Mouse (Mus musculus): ENCODE results near the gene Sars2.

Gene Sars2

DNA sequence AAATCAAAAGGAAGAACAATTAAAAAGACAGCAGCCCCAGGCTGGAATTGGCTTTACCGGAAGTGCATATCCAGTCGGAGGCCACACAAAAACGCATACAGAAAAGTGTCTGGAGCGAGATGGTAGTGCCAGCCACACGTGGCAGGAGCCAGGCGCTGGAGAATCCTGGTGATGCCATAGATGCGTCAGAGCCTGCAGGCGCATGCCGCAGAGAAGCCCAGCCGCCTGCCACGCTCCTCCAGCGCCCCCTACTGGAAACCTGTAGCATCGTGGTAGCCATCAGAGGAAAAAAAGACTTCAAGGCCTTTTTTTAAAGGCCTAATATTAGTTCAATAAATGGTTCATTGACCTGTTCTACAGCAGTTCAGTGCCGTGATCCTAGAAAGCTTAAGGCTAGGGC lies 15.2 kb upstream of the Sars2 start:
- in situ Hi-C loops (cut with MseI, MboI): no loop called here

DNA sequence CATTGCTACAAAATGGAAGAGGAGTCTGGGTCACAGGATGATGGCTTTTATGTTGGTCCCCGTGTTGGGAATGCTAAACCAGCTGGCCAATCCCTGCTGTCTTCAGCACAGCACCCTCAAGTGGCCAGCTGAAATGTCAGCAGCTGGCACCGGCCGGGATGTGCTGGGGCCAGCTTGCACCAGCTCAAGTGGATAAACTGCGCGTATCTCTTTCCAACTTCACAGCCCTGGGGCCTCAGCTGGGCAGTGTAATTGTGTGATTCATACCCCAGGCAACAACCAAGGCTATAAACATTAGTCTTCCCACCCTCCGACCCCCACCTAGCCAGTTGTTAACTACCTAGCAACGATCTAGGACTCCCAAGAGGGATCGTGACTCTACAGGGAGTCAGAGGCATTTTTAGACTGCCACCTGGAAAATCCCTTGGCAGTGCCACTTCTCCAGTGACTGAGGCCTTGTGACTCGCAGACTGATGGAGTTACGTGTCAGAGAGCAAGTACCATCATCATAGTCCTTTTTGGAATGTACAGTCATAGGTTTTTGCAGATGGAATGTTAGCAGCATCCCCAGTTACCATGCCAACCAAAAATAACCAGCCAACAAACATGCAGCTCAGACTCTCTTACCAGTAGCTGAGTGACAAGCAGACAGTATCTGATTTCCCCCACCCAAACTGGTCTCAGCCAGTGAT lies 14.0 kb upstream of the Sars2 start:
- in situ Hi-C loops (cut with MseI, MboI): no loop called here

DNA sequence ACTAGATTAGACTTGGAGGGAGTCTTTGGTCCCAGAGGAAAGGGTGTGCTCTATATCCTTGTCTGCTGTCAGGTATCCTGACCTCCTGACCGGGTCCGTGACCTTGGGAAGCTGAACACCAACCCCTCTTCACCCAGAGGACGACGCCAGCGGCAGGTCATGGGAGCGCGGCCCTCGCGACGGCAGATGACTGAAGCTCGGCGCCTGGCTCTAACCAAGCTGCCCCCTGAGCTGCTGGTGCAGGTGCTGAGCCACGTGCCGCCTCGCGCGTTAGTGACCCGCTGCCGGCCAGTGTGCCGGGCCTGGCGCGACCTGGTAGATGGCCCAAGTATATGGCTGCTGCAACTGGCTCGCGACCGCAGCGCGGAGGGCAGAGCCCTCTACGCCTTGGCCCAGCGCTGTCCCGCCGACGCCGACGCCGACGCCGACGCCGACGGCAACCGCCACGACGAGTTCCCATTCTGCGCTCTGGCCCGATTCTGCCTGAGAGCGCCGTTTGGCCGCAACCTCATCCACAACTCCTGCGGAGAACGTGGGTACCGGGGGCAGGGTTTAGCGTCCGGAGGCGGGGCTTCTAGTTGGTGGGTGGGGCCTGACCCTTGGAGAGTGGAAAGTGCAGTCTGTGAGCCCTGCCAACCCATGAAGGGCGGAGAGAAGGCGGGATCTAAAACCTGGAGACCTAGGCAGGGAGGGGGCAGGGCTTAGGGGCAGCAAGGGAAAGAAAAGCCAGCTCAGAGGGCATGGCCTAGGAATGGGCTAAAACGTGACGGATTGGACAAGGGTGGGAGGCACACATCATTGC lies 9.2 kb upstream of the Sars2 start:
- in situ Hi-C loops (cut with MseI, MboI): no loop called here

DNA sequence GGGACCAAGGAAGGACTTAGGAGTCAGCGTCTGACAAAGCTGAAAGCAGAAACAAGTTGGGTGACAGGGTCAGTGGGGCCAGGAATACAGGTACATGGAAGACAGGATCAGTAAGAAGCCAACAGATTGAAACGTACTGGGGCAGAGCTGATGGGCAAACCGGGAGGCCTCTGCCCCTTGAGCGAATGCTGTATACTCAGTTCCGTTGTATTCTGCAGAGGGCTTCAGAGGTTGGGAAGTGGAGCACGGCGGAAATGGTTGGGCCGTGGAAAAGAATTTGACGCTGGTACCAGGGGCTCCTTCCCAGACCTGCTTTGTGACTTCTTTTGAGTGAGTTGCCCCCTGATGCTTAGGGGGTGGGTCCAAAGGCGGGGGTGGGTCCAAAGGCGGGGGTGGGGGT lies 8.6 kb upstream of the Sars2 start:
- in situ Hi-C loops (cut with MseI, MboI): no loop called here

DNA sequence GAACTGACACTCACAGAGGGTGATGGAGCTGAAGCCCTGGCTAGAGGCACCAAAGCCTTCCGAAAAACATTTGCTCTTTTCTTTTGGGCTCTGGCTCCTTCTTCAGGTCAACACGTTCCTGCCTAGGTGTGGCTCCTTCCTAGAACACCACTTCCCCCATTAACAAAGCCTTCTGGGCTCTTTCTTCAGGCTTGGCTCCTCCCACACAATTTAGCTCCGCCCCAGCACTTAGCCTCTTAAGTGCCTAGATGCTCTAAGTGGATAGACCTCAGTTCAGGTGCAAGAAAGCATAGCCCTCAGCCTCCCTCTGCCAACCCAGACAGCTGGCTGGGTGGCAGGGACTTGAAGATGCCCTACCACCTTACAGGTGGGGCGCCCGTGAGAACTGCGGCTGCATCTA lies 6.1 kb upstream of the Sars2 start:
- in situ Hi-C loops (cut with MseI, MboI): no loop called here

DNA sequence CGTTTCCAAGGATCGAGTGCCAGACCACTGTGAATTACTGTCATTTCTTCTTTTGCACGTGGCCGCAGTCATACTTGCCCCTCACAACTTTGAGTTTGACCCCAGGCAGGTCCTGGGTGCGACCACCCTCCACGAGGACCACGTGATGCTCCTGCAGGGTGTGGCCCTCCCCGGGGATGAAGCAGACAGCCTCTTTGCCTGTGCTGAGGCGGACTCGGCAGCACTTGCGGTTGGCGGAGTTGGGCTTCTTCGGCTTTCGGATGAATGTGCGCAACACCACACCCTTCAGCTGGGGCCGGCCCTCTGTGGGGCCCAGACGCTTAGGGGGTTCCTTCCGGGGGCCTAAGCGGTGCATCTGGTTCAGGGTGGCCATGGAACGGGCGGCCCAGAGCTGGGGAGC lies 2.0 kb upstream of the Sars2 start:
- in situ Hi-C loops (cut with MseI, MboI): no loop called here

DNA sequence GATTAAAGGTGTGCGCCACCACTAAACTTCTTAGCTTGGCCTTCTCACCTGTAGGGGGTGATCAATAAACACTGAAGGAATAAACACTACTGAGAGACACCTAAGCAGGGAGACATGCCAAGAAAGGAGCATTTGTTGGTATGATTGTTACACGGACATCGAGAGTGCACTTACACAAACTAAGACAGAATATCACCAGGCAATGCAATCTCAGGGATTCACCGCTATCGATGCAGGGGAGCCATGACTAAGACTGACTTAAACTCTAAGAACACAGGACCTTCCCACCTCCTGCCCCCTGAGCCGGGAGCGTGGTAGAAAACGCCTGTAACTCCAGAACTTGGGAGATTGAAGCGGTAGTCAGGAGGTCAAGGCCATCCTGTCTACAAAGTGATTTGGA lies 843 bp upstream of the Sars2 start:
- in situ Hi-C loops (cut with MseI, MboI): no loop called here

DNA sequence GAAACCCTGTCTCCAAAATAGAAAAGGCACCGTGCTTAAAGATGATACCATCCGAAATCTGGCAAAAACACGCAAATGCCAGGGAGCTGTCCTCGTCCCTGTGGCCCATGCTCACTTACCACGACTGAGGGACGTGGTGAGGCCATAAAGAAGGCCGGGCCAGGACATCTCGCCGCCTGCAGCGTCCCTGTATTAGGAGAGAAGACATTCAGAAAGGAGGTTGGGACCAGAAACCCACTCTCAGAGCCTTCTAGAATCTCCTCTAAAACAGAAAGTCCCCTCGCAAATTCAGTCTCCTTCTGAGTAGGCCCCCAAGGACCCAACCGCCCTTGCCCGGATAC lies 454 bp upstream of the Sars2 start:
- in situ Hi-C loops (cut with MseI, MboI): no loop called here

DNA sequence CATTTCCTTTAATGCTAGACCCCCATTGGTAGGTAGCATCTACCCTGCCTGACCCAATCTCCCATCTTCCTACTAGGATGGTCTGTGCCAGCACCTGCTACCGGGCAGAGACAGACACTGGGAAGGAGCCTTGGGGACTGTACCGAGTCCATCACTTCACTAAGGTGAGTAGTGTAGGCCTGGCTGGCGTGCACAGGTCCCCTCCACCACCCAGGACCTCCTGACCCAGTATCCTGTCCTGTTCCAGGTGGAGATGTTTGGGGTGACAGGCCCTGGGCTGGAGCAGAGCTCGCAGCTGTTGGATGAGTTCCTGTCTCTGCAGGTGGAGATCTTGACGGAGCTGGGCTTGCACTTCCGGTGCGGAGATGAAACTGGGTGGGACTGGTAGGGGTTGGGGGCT lies 8.1 kb downstream of the Sars2 start:
- in situ Hi-C loops (cut with MseI, MboI): no loop called here

DNA sequence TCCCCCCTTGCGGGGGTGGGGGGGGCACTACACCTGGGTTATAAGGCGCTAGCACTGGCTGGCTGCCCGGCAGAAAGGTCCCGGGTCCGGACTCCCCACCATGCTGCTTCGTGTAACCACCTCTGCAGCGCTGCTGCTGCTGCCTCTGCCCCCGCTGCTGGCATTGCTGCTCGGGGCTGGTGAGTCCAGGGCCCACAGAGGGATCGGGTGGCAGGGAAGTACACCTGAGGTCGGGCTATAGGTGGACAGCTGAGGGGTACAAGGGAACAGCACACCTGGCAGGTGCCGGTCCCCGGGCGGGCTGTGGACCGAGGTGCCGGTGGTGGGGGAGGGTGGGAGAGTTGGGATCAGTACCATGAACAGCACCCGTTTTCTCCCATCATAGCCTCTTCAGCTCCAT lies 14.3 kb downstream of the Sars2 start, which contains the start of gene Ccer2:
Gene Ccer2, plus strand, starts transcription at position 96 of the 400 bp plus-strand sequence.
- in situ Hi-C loops (cut with MseI, MboI): no loop called here

DNA sequence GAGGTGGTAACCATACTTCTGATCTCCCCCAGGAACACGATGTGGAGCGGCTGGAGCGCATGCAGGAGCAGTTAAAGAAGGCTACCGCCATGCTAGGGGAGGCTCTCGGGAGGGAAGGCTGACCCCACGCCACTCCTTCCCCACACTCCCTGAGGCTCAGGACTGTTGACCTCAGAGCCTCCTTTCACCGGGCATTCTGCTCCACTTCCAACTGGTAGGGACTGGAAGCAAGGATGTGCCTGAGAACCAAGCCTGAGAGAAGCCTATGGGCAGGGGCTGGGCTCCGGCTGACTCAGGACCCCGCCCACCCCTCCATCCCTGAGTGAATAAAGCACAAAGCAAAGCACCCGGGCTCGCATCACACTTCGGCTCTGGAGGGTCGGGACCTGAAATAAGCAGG lies 16.8 kb downstream of the Sars2 start:
- in situ Hi-C loops (cut with MseI, MboI): no loop called here

DNA sequence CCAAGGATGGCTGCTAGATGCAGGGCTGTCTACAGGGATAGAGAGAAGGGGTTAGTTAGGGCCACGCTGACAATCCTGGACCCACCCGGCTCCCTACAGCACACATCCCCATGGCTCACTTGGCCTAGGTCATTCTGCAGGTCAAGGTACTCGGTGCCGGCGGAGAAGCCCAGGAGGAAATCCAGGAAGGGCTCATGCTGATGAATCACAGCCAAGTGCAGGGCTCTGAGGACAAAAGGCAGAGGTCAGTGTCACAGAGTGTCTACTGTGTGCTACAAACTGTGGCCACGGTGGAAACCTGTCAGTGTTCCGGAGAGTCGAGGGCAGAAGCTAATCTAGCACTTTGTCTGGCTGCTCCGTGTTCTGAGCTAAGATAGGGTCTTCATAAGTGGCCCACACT lies 20.1 kb downstream of the Sars2 start:
- in situ Hi-C loops (cut with MseI, MboI): no loop called here

DNA sequence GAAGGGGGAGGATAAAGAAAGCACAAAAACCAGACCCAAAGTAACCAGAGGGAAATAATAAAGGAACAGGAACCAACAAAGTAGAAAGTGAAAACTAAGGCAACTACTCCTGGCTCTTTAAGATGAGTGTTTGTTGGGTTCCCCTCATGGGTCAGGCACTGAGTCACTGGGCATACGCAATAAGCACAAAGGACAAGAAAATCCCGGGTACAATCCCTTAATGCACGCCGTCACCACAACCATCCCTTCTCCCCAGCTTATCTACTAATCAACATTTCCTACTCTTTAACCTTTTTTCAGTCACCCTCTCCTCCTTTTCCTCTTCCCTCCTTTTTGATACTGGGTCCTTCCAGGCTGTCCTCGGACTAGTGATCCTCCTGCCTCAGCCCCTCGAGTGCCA lies 23.4 kb downstream of the Sars2 start:
- in situ Hi-C loops (cut with MseI, MboI): no loop called here

DNA sequence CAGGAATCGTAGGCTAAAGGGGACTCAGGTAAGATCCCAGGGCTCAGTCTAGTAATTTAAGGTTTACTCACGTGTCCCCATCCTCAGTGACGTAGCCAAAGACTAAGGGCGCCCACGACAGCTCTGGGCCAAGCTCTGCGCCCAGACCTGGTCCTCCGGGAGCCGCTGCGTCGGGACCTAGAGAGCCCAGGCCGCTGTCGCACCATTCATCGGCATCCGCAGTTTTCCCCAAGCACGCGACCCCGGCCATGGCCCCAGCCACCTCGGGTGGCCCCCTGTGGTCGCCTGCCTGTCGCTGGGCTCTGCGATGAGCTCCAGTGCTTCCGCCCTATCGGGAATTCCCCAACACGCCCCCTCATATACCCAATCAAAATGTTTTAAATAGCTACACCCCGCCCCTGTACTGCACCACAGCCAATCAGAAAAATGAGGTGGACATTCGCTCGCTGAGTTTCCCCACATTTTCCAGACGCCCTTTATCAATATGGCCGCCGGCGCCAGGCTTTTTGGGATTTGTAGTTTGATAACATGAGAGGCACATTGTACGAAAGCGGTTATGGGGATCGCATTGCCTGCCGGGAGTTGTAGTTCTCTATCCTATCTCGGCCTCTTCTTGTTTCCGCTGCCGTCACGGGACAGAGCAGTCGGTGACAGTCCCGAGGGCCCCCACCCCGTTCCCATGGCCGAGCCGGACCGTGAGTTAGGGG lies 24.5 kb downstream of the Sars2 start, which contains the start of gene Sirt2:
Gene Sirt2, plus strand, starts transcription at position 563 of the 707 bp plus-strand sequence.
- in situ Hi-C loops (cut with MseI, MboI): no loop called here

DNA sequence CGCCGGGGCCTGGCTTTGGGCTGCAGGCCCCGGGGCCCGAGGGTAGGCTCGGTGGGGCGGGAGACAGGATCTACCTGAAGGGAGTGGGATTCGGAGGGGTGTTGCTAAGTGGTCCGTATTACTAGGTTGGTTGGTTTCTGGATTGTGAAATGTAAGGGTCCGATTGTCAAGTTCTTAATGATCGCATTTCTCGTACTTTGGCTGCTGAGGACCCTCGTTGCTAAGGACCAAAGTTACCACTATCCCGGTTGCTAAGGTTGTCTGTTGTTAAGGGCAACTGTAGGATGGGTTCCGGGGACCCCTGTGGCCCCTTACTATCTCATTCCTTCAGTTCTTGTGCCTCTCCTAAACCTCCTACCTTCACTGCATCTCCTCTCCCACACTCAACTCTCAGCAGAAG lies 25.1 kb downstream of the Sars2 start:
- in situ Hi-C loops (cut with MseI, MboI): no loop called here

DNA sequence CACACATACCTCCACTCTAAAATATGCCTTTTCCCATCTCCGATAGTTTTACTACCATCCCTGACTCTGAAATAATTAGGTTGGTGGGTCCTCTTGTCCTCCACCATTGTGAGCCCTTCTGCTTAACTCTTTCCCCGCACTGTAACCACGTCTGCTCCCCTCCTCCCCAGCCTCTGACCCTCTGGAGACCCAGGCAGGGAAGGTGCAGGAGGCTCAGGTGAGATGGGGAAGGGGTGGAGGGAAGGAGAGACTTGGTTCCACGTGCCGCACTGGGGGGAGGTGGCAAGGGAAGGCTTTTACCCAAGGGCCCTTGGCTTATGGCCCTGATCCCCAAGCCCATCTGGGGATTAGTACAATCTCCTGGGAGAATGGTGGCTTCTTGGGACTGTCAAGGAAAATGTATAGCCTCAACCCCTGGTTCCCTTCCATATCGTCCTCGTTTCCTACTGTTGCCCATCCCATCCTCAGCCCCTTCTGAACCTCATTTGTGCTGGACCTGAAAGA lies 25.7 kb downstream of the Sars2 start, which contains the start of gene Nfkbib:
Gene Nfkbib, minus strand, starts transcription at position 51 of the 504 bp plus-strand sequence.
- in situ Hi-C loops (cut with MseI, MboI): no loop called here

DNA sequence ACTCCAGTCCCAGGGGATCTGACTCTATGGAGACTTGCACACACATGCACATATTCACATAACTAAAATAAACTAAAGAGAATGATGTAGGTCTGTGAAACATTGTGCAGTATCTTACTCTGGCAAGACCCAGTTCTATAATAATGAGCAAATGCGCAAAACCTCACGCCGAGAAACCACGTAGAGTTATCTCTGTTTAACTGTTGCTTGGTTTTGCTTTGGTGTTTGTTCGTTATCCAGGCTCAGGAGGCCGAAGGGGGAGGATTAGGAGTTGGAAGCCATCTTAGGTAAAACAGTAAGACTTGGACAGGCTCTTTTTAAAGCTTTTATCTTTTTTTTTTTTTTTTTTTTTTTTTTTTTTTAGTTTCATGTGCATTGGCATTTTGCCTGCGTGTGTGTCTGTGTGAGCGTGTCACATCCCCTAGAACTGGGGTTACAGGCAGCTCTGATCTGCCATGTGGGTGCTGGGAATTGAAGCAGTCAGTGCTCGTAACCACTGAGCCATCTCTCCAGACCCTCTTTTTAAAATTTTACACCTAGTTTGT lies 27.7 kb downstream of the Sars2 start:
- in situ Hi-C loops (cut with MseI, MboI): no loop called here

DNA sequence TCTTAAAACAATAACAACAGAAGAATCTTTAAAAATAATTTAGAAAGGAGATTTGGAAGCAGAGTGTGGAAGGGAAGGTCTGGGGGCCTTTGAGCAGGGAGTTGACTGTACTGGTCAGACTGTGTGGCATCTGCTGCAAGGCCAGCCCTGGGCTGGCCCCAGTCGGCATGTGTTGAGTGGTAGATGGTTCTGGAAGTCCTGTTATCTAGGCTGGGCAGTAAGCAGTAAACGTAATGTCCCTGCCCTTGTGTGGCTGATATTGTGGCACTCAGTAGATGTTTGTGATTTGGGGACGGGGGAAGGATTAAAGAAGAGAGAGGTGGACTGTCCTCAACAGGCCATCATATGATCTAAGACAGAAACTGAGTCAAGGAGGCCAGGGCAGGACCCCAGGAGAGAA lies 28.5 kb downstream of the Sars2 start:
- in situ Hi-C loops (cut with MseI, MboI): no loop called here

DNA sequence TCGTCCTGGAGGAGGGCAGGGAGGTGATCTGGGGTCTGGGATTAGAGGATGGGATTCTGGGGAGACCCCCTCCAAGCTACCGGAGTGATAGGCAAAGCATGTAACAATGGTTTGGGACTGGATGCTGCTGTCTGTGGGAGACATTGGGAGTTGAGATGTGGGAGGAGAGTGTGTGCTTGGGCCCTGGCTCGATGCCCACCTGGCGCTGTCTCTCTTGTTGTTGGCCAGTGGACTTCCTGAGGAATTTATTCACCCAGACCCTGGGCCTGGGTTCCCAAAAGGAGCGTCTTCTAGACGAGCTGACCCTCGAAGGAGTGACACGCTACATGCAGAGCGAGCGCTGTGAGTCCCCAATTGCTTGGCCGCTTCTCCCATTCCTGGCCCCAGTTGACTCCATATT lies 30.1 kb downstream of the Sars2 start:
- in situ Hi-C loops (cut with MseI, MboI): no loop called here

DNA sequence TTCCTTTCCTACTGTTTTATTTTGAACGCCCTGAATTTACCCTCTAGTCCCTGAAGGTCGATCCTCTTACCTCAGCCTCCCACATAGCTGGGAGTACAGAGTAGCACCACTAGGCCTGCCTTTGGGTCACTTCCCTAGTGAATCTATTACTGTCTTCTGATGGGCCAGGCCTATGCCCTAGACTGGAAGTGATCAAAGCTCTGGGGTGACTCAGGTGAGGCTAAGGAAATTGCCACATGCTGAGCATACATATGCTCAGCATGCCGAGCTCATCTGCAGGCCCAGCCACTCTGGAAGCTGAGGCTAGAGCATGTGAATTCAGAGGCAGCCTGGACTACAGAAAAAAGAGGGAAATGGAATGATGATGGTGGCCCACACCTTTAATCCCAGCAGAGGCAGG lies 31.4 kb downstream of the Sars2 start:
- in situ Hi-C loops (cut with MseI, MboI): no loop called here

DNA sequence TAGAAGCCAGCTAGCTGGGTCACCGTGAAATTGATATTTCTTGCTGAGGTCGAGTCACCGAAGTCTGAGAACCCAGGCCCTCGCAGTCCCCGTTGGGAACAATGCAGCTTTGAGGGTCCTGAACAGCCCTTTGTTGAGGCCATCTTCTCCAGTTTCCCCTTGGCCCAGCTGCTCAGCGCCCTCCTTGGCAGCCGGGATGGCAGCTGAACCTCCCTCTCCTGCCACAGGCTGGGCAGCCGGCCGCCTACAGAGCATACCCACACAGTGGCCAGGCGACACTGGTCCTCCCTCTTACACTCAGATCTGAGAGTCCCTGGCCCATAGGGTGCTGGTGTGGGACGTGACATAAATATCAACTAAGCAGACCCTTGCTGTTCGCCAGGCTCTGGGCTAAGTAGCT lies 32.4 kb downstream of the Sars2 start:
- in situ Hi-C loops (cut with MseI, MboI): no loop called here

DNA sequence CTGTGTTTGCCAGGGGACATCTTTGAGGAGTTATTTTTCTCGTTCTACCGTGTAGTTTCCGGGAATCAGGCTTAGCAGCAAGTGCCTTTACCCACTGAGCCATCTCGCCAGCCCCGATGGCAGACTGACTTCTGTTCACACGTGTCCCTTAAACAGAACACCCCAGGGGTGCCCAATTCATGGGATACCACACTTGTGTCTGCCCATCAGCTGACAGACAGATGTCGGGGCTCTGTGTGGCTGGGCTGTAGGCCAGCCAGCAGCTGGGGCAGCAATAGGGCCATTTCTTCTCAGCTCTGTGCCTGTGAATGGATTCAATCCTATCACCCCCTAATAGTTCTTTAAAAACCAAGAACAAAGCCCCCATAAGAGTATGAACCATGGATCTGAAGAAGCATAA lies 33.3 kb downstream of the Sars2 start:
- in situ Hi-C loops (cut with MseI, MboI): no loop called here

All from mouse trophoblast stem cell (cell line).